ENCODE assay signal across 22 mouse cellular contexts in genomic region chr13:102902123-102902522, GRCm38 (mm10).
"Had no signal": no experiment of that assay in that cellular context is flagged by ENCODE, and none has a peak within 500 bp of the region (broad histone marks: within the 10 kb centered on the region; RNA-seq: fewer than 3 reads in every experiment).

No protein-coding gene starts in this region.

- DNase-seq: gastrocnemius, postnatal 14 days; gastrocnemius, postnatal 36 days; heart, adult 18-20 months; kidney, adult 11 months; kidney, adult 2 months; kidney, adult 9 months; kidney, postnatal 14 days; kidney, postnatal 36 days; layer of hippocampus, adult 9-11 months; layer of hippocampus, postnatal 36 days; left cerebral cortex, postnatal 4 days; liver, embryonic 13.5 days had no signal

- H3K4me3 ChIP-seq: heart, embryonic 10.5 days; heart, embryonic 12.5 days; hindbrain, embryonic 13.5 days; hindbrain, embryonic 15.5 days; kidney, embryonic 15.5 days; limb, embryonic 13.5 days; limb, embryonic 15.5 days; liver, embryonic 13.5 days; liver, embryonic 15.5 days had no signal

- H3K27ac ChIP-seq: heart, embryonic 10.5 days; hindbrain, embryonic 13.5 days; hindbrain, embryonic 15.5 days; hindbrain, postnatal 0 days; kidney, embryonic 15.5 days; kidney, postnatal 0 days; limb, embryonic 13.5 days; limb, embryonic 15.5 days; liver, embryonic 13.5 days; liver, embryonic 15.5 days had no signal
